Mouse (Mus musculus): ENCODE measurements around the gene Leprot. TPM values are rescaled to one million over a fixed set of nuclear protein-coding genes. Genes with fewer than 3 reads are reported as not detected.

Gene Leprot
- polyA plus RNA-seq, 1 experiment, result 18.7 TPM

DNA sequence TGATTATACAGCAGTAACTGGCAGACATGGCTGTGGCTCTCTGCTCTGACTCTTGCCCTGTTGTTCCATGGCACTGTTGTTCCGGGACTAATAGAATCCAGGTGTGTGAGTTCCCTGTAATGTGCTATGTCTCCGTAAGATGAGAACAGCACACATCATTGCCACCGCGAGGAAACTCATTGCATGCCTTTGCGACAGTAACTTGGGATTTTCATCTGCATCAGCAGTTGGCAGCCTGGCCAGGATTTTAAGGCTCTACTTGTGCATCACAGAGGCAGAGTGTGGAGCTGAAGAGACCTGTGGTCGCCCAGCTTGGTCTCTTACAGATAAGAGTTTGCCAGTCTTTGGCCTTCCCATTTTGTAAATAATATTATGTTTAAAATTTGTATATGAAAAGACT is 6.7 kb downstream of the Leprot start:
- TF ChIP-seq CTCF (IDR thresholded peaks at IDR 0.05; ENCODE audit: control insufficient read depth, insufficient read depth, low read length) (no peak), POLR2A (IDR thresholded peaks at IDR 0.05; ENCODE audit: borderline replicate concordance, control insufficient read depth, low read depth, low read length) (no peak)
- peak overlapping the region; percentile 64 for H3K27ac ChIP-seq (ENCODE audit: control insufficient read depth, insufficient read depth, low read depth, low read length, poor library complexity)
- no peak overlapping the region for H3K4me3 ChIP-seq (replicated peaks; ENCODE audit: control insufficient read depth, low read depth, low read length)
- WGBS, result 76% methylated on average over 6 of the region's 6 CpGs
- peaks cover 6% of the 10 kb centered on the region; the same call in 1 of the 2 replicates for H3K4me1 ChIP-seq (ENCODE audit: control insufficient read depth, insufficient read depth, low read length)

- no peak overlapping the region for H3K4me3 ChIP-seq (replicated peaks; ENCODE audit: control insufficient read depth, low read depth, low read length)
- peaks cover 6% of the 10 kb centered on the region; the same call in 1 of the 2 replicates for H3K4me1 ChIP-seq (ENCODE audit: control insufficient read depth, insufficient read depth, low read length)
- TF ChIP-seq POLR2A (IDR thresholded peaks at IDR 0.05; ENCODE audit: borderline replicate concordance, control insufficient read depth, low read depth, low read length) (no peak), CTCF (IDR thresholded peaks at IDR 0.05; ENCODE audit: control insufficient read depth, insufficient read depth, low read length) (no peak)
- WGBS, result 58% methylated on average over 4 of the region's 4 CpGs
- H3K27ac ChIP-seq (ENCODE audit: control insufficient read depth, insufficient read depth, low read depth, low read length, poor library complexity), result no peak overlapping the region; the same call in 1 of the 2 replicates
These were observed 7.4 kb downstream of the Leprot start for GRCm38 (mm10) chr4:101654788-101655414.

DNA sequence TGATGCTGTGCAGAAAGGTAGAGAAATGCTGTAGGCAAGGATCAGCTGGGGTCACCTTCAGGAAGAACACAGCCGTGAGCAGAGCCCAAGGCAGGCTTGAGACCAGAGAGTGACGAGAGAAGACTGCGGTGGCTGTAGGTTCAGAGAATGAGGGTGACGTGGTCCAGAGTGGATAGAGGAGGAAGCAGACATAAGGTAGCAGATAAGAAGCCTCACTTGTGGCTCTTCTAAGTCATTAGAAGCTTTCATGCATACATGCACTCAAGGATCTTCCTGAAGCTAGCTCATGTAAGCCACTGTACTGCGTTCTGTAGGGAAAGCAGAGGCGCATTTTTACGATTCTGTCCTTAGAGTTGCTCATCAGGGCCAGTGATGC is 7.9 kb downstream of the Leprot start:
- 66% methylated on average over 7 of the region's 7 CpGs for WGBS
- H3K27ac ChIP-seq (ENCODE audit: control insufficient read depth, insufficient read depth, low read depth, low read length, poor library complexity), result no peak overlapping the region
- TF ChIP-seq CTCF (IDR thresholded peaks at IDR 0.05; ENCODE audit: control insufficient read depth, insufficient read depth, low read length) (no peak), POLR2A (IDR thresholded peaks at IDR 0.05; ENCODE audit: borderline replicate concordance, control insufficient read depth, low read depth, low read length) (no peak)
- no peak overlapping the region for H3K4me3 ChIP-seq (replicated peaks; ENCODE audit: control insufficient read depth, low read depth, low read length)
- H3K4me1 ChIP-seq (ENCODE audit: control insufficient read depth, insufficient read depth, low read length), result peaks cover 4% of the 10 kb centered on the region; the same call in 1 of the 2 replicates

GRCm38 (mm10) chr4:101656056-101656455 is 8.5 kb downstream of the Leprot start:
- 71% methylated on average over 15 of the region's 15 CpGs for WGBS
- 0 out of 2 replicates have a peak overlapping the region, but pooled peaks have one; percentile 23 for H3K27ac ChIP-seq (ENCODE audit: control insufficient read depth, insufficient read depth, low read depth, low read length, poor library complexity)
- H3K4me1 ChIP-seq (ENCODE audit: control insufficient read depth, insufficient read depth, low read length), result peaks cover 4% of the 10 kb centered on the region; the same call in 1 of the 2 replicates
- H3K4me3 ChIP-seq (replicated peaks; ENCODE audit: control insufficient read depth, low read depth, low read length), result no peak overlapping the region
- TF ChIP-seq CTCF (IDR thresholded peaks at IDR 0.05; ENCODE audit: control insufficient read depth, insufficient read depth, low read length) (no peak), POLR2A (IDR thresholded peaks at IDR 0.05; ENCODE audit: borderline replicate concordance, control insufficient read depth, low read depth, low read length) (no peak)

DNA sequence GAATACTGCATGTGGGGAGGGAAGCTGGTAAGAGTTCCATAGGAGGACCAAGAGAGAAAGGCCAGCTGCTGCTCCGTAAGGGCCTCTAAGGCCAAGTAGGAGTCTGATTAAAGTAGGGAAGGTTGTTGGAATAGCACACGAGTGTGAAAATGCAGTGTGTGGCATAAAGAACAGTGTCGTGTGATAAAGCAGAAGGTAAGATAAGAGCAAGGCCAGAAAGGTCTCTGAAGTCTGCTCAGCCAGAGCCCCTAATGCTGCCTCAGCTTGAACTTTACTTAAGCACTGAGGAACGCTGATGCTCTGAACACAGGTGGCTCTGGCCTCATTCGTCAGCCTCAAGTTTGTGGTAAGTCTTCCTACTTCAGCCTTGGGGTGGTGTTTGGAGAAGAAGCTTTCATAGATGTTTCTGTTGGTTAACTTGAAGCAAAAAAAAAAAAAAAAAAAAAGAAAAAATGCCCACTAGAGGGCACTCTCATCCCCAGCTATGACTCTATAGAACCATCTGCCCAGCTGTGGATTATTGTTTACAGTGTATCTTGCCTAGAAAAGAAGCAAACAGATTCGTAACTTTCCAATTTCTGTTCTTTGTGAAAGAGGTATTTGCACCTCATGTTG is 9.5 kb downstream of the Leprot start:
- no peak overlapping the region for H3K4me3 ChIP-seq (replicated peaks; ENCODE audit: control insufficient read depth, low read depth, low read length)
- peaks cover 3% of the 10 kb centered on the region; the same call in 1 of the 2 replicates for H3K4me1 ChIP-seq (ENCODE audit: control insufficient read depth, insufficient read depth, low read length)
- TF ChIP-seq CTCF (IDR thresholded peaks at IDR 0.05; ENCODE audit: control insufficient read depth, insufficient read depth, low read length) (no peak), POLR2A (IDR thresholded peaks at IDR 0.05; ENCODE audit: borderline replicate concordance, control insufficient read depth, low read depth, low read length) (no peak)
- H3K27ac ChIP-seq (ENCODE audit: control insufficient read depth, insufficient read depth, low read depth, low read length, poor library complexity), result no peak overlapping the region
- WGBS, result 41% methylated on average over 6 of the region's 6 CpGs

DNA sequence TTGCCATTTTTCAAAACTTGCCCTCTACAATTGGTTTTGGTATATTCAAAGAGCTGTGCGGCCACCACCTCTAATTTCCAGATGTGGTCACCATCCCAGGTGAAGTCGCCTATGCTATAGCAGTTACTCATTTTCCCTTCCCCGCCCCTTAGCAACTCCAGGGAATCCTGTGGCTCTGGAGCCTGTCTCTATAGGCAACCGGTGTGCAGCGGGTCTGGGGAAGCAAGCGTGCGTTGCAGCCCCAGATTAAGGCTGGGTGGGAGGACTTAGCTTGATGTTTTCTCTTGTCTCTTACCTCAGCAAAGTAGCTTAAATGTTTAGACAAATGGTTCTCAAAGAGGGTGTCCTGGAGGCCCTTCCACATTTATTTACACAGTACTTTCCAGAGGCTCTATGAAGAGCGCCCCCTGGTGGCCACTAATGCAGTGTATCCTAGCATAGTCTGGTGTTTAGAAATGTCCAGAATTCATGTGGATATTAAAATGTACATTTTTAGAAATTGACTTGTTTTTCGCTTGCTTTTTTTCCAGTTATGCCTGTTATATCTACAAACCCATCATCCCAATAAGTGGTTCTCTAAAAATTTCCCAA is 16.7 kb downstream of the Leprot start:
- WGBS, result 78% methylated on average over 9 of the region's 9 CpGs

GRCm38 (mm10) chr4:101664766-101665165 is 17.2 kb downstream of the Leprot start:
- no peak for TF ChIP-seq CTCF (IDR thresholded peaks at IDR 0.05; ENCODE audit: control insufficient read depth, insufficient read depth, low read length)
- 90% methylated on average over 4 of the region's 4 CpGs for WGBS
- H3K4me3 ChIP-seq (replicated peaks; ENCODE audit: control insufficient read depth, low read depth, low read length), result no peak overlapping the region
- H3K4me1 ChIP-seq (ENCODE audit: control insufficient read depth, insufficient read depth, low read length), result no peaks in the 10 kb centered on the region
- no peak overlapping the region for H3K27ac ChIP-seq (ENCODE audit: control insufficient read depth, insufficient read depth, low read depth, low read length, poor library complexity)

More for the DNA sequence above, 16.7 kb downstream of the Leprot start:
- TF ChIP-seq CTCF (IDR thresholded peaks at IDR 0.05; ENCODE audit: control insufficient read depth, insufficient read depth, low read length) (no peak; the same call in 1 of the 2 replicates), POLR2A (IDR thresholded peaks at IDR 0.05; ENCODE audit: borderline replicate concordance, control insufficient read depth, low read depth, low read length) (no peak)
- no peak overlapping the region for H3K27ac ChIP-seq (ENCODE audit: control insufficient read depth, insufficient read depth, low read depth, low read length, poor library complexity)
- no peak overlapping the region for H3K4me3 ChIP-seq (replicated peaks; ENCODE audit: control insufficient read depth, low read depth, low read length)
- H3K4me1 ChIP-seq (ENCODE audit: control insufficient read depth, insufficient read depth, low read length), result no peaks in the 10 kb centered on the region

DNA sequence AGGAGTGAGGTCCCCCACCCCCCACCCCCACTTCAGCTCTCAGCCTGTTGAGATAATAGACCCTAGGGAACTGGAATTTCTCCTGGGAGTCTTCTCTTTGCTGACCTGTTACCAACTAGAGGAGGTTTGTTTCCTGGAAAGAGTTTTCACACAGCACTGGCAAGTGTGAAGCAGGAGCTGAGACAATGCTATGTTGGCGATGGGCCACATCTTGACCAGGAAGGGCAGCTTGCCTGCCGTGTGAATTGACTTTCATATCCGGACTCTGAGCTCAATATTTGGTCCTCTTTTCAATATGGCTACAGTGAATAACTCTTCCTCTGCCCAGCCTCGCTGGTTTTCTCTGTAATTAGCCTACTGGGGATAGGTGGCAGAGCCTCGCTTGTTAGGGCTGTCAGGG is 21.6 kb downstream of the Leprot start:
- no peaks in the 10 kb centered on the region for H3K4me1 ChIP-seq (ENCODE audit: control insufficient read depth, insufficient read depth, low read length)
- WGBS, result 70% methylated on average over 5 of the region's 5 CpGs
- no peak overlapping the region for H3K27ac ChIP-seq (ENCODE audit: control insufficient read depth, insufficient read depth, low read depth, low read length, poor library complexity)

More for the DNA sequence above, 21.6 kb downstream of the Leprot start:
- no peak overlapping the region for H3K4me3 ChIP-seq (replicated peaks; ENCODE audit: control insufficient read depth, low read depth, low read length)
- TF ChIP-seq POLR2A (IDR thresholded peaks at IDR 0.05; ENCODE audit: borderline replicate concordance, control insufficient read depth, low read depth, low read length) (no peak), CTCF (IDR thresholded peaks at IDR 0.05; ENCODE audit: control insufficient read depth, insufficient read depth, low read length) (no peak)

All from bone marrow, adult 2 months (tissue).